Mouse (Mus musculus): ENCODE data around the gene Pir.
A peak's percentile ranks its signal among the peaks of the same experiment; 100 is the strongest.

Pir gene

GRCm38 (mm10) chrX:164269285-164269761, at the start of gene Pir:
Gene Pir (plus strand): TSS chrX:164269371.
- no peak for DNase-seq (ENCODE audit: extremely low read depth, low read depth, low spot score)

- DNase-seq (ENCODE audit: extremely low read depth, low read depth, low spot score): no peak
Measured at GRCm38 (mm10) chrX:164221989-164222388, 47.2 kb upstream of the Pir start.

GRCm38 (mm10) chrX:164233380-164233779, 35.8 kb upstream of the Pir start:
- no peak for DNase-seq (ENCODE audit: extremely low read depth, low read depth, low spot score)

GRCm38 (mm10) chrX:164245714-164246113, 23.5 kb upstream of the Pir start:
- DNase-seq (ENCODE audit: extremely low read depth, low read depth, low spot score): no peak

GRCm38 (mm10) chrX:164246722-164247121, 22.4 kb upstream of the Pir start:
- no peak for DNase-seq (ENCODE audit: extremely low read depth, low read depth, low spot score)

- DNase-seq (ENCODE audit: extremely low read depth, low read depth, low spot score): no peak
Measured at GRCm38 (mm10) chrX:164256527-164256926, 12.6 kb upstream of the Pir start.

- no peak for DNase-seq (ENCODE audit: extremely low read depth, low read depth, low spot score)
Measured at GRCm38 (mm10) chrX:164258057-164258456, 11.1 kb upstream of the Pir start, which contains the start of gene Bmx. Gene Bmx (minus strand): TSS chrX:164258193.

GRCm38 (mm10) chrX:164258662-164259061, 10.5 kb upstream of the Pir start:
- DNase-seq (ENCODE audit: extremely low read depth, low read depth, low spot score): no peak

GRCm38 (mm10) chrX:164262286-164262685, 6.9 kb upstream of the Pir start:
- no peak for DNase-seq (ENCODE audit: extremely low read depth, low read depth, low spot score)

- no peak for DNase-seq (ENCODE audit: extremely low read depth, low read depth, low spot score)
Measured at GRCm38 (mm10) chrX:164264861-164265260, 4.3 kb upstream of the Pir start.

- no peak for DNase-seq (ENCODE audit: extremely low read depth, low read depth, low spot score)
Measured at GRCm38 (mm10) chrX:164270603-164271002, 1.4 kb downstream of the Pir start.

GRCm38 (mm10) chrX:164275536-164275935, 6.4 kb downstream of the Pir start:
- no peak for DNase-seq (ENCODE audit: extremely low read depth, low read depth, low spot score)

- DNase-seq (ENCODE audit: extremely low read depth, low read depth, low spot score): no peak
Measured at GRCm38 (mm10) chrX:164280918-164281647, 11.9 kb downstream of the Pir start.

GRCm38 (mm10) chrX:164283808-164284207, 14.6 kb downstream of the Pir start:
- no peak for DNase-seq (ENCODE audit: extremely low read depth, low read depth, low spot score)

GRCm38 (mm10) chrX:164287077-164287476, 17.9 kb downstream of the Pir start:
- no peak for DNase-seq (ENCODE audit: extremely low read depth, low read depth, low spot score)

- peak; percentile 14 for DNase-seq (ENCODE audit: extremely low read depth, low read depth, low spot score)
Measured at GRCm38 (mm10) chrX:164291147-164291546, 22.0 kb downstream of the Pir start.

GRCm38 (mm10) chrX:164306250-164306649, 37.1 kb downstream of the Pir start:
- no peak for DNase-seq (ENCODE audit: extremely low read depth, low read depth, low spot score)

- no peak for DNase-seq (ENCODE audit: extremely low read depth, low read depth, low spot score)
Measured at GRCm38 (mm10) chrX:164313876-164314275, 44.7 kb downstream of the Pir start.

GRCm38 (mm10) chrX:164318554-164318953, 49.4 kb downstream of the Pir start:
- DNase-seq (ENCODE audit: extremely low read depth, low read depth, low spot score): no peak

GRCm38 (mm10) chrX:164320031-164320430, 50.9 kb downstream of the Pir start:
- DNase-seq (ENCODE audit: extremely low read depth, low read depth, low spot score): no peak

- no peak for DNase-seq (ENCODE audit: extremely low read depth, low read depth, low spot score)
Measured at GRCm38 (mm10) chrX:164322492-164322891, 53.3 kb downstream of the Pir start.

- DNase-seq (ENCODE audit: extremely low read depth, low read depth, low spot score): no peak
Measured at GRCm38 (mm10) chrX:164323391-164323913, 54.3 kb downstream of the Pir start.

- no peak for DNase-seq (ENCODE audit: extremely low read depth, low read depth, low spot score)
Measured at GRCm38 (mm10) chrX:164330351-164330750, 61.2 kb downstream of the Pir start.

All from fat pad, adult 2 months (tissue).